Mouse (Mus musculus) left cerebral cortex, adult 11 months (tissue): ENCODE measurements around the gene Acap3.

ENCODE experiments used
- DNase-seq: peaks from one replicate; pipeline ENCODE4 v3.0.0; 2022; ENCODE audit warnings: low spot score

Acap3 gene

DNA sequence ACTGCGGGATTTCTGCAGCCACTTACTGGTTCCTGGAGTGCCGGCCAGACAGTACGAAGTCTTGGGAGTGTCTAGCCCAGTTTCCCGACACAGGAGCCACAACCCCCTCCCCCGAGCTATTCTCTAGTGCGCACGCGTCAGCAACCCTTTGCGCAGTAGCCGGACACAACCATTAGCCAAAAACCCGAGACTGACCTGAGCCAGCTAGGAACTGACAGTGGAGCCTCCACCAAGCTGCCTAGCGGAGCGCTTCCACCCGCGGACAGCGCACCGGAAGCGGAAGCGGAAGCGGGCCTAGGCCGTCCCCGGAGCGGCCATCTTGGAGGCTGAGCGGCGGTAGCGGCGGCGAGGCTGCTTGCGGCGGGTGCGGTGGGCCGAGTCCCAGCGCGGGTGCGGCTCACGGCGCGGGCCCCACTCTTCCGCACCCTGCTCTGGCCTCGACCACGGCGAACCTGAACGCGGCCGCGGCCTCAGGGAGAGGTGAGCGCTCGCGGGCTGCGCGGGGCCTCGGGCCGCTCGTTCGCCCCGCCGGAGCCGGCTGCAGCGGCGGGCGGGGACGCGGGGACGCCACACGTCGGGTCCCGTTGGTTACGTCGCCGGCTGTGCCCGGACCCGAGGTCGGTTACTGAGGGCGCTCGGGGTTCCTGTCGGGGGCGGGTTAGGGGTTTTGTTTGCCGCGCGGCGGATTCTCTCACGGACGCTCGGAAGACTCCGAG is 52.1 kb downstream of the Acap3 start, which contains the start of gene Ube2j2:
Ube2j2 (plus strand) TSS at position 298 of the 716 bp plus-strand sequence.
- peak; percentile 90 for DNase-seq

- DNase-seq, result no peak
These were observed 52.6 kb downstream of the Acap3 start for GRCm38 (mm10) chr4:155944271-155944670.

- DNase-seq, result no peak
These were observed 55.5 kb downstream of the Acap3 start for GRCm38 (mm10) chr4:155947094-155947493.

DNA sequence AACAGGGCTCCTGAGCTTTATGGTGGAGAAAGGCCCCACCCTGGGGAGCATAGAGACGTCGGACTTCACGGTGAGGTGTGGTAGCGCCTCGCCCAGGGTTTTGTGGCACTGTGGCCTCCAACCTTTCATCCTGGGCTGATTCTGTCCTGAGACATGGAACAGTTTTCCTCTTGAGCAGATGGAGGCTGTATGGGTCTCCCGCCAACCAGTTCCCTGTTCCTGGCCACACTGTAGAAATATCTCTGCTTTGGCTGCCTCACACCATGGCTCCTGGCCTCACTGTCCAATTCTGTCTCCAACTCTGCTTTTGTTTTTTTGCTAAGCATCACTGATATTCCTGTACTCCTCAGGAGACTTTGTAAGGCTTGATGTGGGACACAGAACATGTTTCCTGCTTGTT is 63.9 kb downstream of the Acap3 start:
- no peak for DNase-seq
